Mouse (Mus musculus) hindbrain, embryonic 10.5 days (tissue): ENCODE results near the gene Gpm6b. TPM values are rescaled to one million over a fixed set of nuclear protein-coding genes. Genes with fewer than 3 reads are reported as not detected.

Source experiments
- DNase-seq: peaks from one replicate; pipeline ENCODE4 v3.0.0-alpha.2; 2017; ENCODE audit warnings: low spot score
- H3K27ac ChIP-seq: fragments of 300-500 bp; sonication (generic); 2 replicates; pipeline ENCODE4 v1.5.1; 2016; ENCODE audit warnings: mild to moderate bottlenecking, moderate library complexity
- H3K27me3 ChIP-seq: fragments of 300-500 bp; sonication (generic); 2 replicates; pipeline ENCODE4 v1.6.1; 2016; ENCODE audit warnings: mild to moderate bottlenecking; ENCODE audit not compliant: poor library complexity, insufficient read depth, severe bottlenecking
- H3K36me3 ChIP-seq: fragments of 300-500 bp; sonication (generic); 2 replicates; pipeline ENCODE4 v1.6.1; 2016; ENCODE audit warnings: mild to moderate bottlenecking, moderate library complexity
- H3K4me1 ChIP-seq: fragments of 300-500 bp; sonication (generic); replicated peaks from 2 replicates; pipeline ENCODE4 v1.6.1; 2016; ENCODE audit warnings: mild to moderate bottlenecking
- H3K4me3 ChIP-seq: fragments of 300-500 bp; sonication (generic); 2 replicates; pipeline ENCODE4 v1.5.1; 2016; ENCODE audit warnings: mild to moderate bottlenecking, moderate library complexity
- H3K9me3 ChIP-seq: fragments of 300-500 bp; sonication (generic); 2 replicates; pipeline ENCODE4 v1.6.1; 2016; ENCODE audit warnings: mild to moderate bottlenecking, moderate library complexity
- WGBS: fragments of 180-500 bp; shearing (Covaris S2); methylation state at CpG from one replicate; pipeline ENCODE4 v1.1.7; 2016; 5-methylcytosine and 5-hydroxymethylcytosine counted together
- polyA plus RNA-seq: library from polyadenylated mRNA; unstranded; fragments of >200 nt; fragmentation: Nextera tagmentation; extraction: Ambion mirVana; gene quantifications from 2 replicates; pipeline ENCODE4 v1.2.1, GENCODE M21; 2016

Gpm6b gene
- polyA plus RNA-seq, 1 experiment from 2014 or later: 127 TPM

DNA sequence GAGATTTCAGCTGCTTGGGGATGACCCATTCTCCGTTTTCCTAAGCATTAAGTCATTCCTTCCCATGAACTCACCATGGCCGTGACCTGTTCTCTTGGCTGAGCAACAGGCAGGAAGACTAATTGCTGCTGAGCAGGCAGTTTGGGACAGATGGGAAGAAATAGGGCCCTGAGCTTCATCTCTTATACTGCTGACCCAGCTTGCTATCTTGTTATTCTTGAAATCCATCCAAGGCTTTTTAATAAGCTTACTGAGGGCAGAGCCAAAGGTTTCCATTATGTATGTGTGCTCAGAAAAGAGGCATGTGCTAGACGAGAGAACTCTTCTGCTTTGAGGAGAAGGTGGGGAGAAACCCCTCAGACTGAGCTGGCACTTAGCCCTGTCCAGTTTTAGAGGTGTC, 146.2 kb downstream of the Gpm6b start:
- Histone ChIP-seq H3K9me3 (no peaks in the 10 kb centered on the region), H3K27ac (no peak overlapping the region), H3K4me1 (no peaks in the 10 kb centered on the region), H3K4me3 (no peak overlapping the region), H3K36me3 (peaks cover 60% of the 10 kb centered on the region), H3K27me3 (peaks cover 65% of the 10 kb centered on the region)
- no peak for DNase-seq
- 82% methylated on average over 3 of the region's 3 CpGs for WGBS

DNA sequence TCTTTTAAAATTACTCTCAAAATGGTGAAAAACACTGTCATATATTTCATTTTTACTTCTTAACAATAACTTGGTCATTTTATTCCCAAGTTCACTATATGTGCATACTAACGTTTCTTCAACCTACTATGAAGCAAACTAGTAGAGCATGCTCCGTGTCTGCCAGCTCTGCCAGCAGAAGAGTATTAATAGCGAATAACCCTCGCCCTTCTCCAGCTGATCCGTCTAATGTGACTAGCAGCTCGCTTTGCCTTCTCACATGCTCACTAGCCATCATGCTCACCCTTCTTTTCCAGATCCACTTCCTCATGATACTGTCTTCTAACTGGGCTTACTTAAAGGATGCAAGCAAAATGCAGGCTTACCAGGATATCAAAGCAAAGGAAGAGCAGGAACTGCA, 147.9 kb downstream of the Gpm6b start:
- H3K27ac ChIP-seq: no peak overlapping the region
- WGBS: 87% methylated on average over 6 of the region's 6 CpGs
- H3K9me3 ChIP-seq: no peaks in the 10 kb centered on the region
- no peak overlapping the region for H3K4me3 ChIP-seq
- H3K36me3 ChIP-seq: peaks cover 48% of the 10 kb centered on the region
- no peaks in the 10 kb centered on the region for H3K4me1 ChIP-seq
- no peak for DNase-seq
- peaks cover 51% of the 10 kb centered on the region for H3K27me3 ChIP-seq

DNA sequence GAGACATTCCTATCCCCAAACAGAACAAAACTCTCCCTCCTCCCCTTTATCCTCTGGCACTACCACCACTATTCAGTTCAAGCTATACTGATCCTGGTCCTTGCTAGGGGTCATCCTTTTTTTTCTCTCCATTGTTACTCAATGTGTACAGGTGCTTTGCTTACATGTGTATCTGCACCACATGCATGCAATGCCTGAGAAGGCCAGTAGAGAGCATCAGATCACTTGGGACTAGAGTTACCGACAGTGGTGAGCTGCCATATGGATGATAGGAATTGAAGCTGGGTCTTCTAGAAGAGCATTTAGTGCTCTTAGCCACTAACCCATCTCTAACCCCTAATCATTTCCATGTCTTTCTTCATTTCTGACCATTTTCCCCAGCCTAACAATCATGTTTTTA, 155.0 kb downstream of the Gpm6b start:
- DNase-seq: no peak
- H3K9me3 ChIP-seq: no peaks in the 10 kb centered on the region
- peaks cover 34% of the 10 kb centered on the region for H3K27me3 ChIP-seq
- no peaks in the 10 kb centered on the region for H3K4me1 ChIP-seq
- H3K36me3 ChIP-seq: peaks cover 12% of the 10 kb centered on the region
- H3K4me3 ChIP-seq: no peak overlapping the region
- no peak overlapping the region for H3K27ac ChIP-seq
- 79% methylated on average over 1 of the region's 1 CpGs for WGBS

DNA sequence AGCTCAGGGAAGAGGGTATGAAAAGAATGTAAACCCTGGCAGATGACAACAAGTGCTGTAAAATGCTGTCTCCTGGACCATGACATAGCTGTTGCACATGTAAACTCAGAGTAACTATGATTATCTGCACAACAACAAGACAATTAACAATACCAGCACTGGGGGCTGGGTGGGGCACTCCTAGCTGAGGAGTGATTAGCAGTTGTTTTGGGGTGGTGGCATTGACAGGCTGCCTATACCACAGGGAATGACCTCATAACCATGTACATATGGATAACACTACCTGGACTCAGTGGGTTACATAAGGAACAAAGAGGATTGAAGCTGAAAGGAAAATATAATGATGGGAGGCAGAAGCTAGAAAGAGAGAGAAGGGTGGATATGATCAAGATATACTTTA, 169.2 kb downstream of the Gpm6b start:
- no peaks in the 10 kb centered on the region for H3K9me3 ChIP-seq
- peaks cover 40% of the 10 kb centered on the region for H3K27me3 ChIP-seq
- H3K36me3 ChIP-seq: peaks cover 44% of the 10 kb centered on the region
- H3K4me1 ChIP-seq: no peaks in the 10 kb centered on the region
- DNase-seq: no peak
- no peak overlapping the region for H3K4me3 ChIP-seq
- no peak overlapping the region for H3K27ac ChIP-seq

DNA sequence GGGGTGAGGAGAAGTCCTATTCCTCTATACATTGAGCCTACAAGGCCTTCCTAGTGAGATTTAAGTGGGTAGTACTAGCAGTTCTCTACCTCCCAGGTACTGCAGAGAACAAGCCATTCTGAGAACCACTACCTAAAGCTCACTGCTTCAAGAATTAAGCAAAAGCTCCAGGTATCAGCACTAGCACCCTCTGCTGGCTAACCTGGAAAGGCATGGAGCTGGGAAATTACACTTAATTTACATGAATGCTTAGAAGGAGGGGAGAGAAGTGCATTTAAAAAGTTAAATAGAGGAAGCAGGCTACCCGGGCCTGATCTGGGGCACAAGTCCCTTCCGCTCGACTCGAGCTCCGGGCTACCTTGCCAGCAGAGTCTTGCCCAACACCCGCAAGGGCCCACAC, 177.5 kb downstream of the Gpm6b start:
- peak; percentile 4 for DNase-seq
- Histone ChIP-seq H3K4me1 (no peaks in the 10 kb centered on the region), H3K4me3 (no peak overlapping the region), H3K27ac (no peak overlapping the region), H3K36me3 (peaks cover 5% of the 10 kb centered on the region; the same call in 1 of the 2 replicates), H3K27me3 (peaks cover 3% of the 10 kb centered on the region; the same call in 1 of the 2 replicates), H3K9me3 (no peaks in the 10 kb centered on the region)
- 87% methylated on average over 6 of the region's 6 CpGs for WGBS

DNA sequence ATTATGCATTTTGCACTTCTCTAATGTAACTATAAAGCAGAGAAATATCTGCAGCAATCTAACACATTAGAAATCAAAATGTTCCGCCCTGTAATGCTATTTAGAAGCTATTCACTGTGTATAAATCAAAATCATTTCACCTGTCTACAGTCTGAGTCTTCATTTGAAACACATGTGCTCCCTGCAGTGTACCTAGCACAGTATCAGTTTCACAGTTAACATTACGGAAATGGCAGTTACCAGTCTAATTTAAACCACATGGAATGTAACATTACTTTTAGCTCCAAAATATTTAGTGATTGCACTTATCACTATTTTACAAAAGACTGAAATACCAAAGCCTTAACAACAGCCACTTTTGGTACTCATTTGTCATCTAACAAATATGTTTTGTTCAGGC, 196.1 kb downstream of the Gpm6b start:
- peaks cover 5% of the 10 kb centered on the region for H3K36me3 ChIP-seq
- WGBS: 80% methylated on average over 2 of the region's 2 CpGs
- DNase-seq: no peak

More for the DNA sequence above, 196.1 kb downstream of the Gpm6b start:
- H3K4me1 ChIP-seq: 0 out of 2 replicates have a peak, but pooled peaks cover 5% of the 10 kb centered on the region
- no peak overlapping the region for H3K27ac ChIP-seq
- no peak overlapping the region for H3K4me3 ChIP-seq
- H3K9me3 ChIP-seq: no peaks in the 10 kb centered on the region
- H3K27me3 ChIP-seq: peaks cover 19% of the 10 kb centered on the region

Other genes starting within 250 kb of the Gpm6b start
- gene Gemin8, start 68.5 kb upstream of the Gpm6b start, polyA plus RNA-seq: 20.2 and 20.6 TPM in 2 replicates
- 37.0 and 43.5 TPM in 2 replicates for gene Trappc2, start 201.7 kb downstream of the Gpm6b start, polyA plus RNA-seq
- gene Ofd1, start 201.8 kb downstream of the Gpm6b start, polyA plus RNA-seq: 6.2 and 7.0 TPM in 2 replicates
- gene Rab9, start 241.0 kb downstream of the Gpm6b start, polyA plus RNA-seq: 43.3 and 44.8 TPM in 2 replicates